Mouse (Mus musculus) stomach, postnatal 0 days (tissue): Measurements from ENCODE around the gene Mov10l1.

Experiments used
- CTCF ChIP-seq: IDR thresholded peaks from 2 replicates; pipeline ENCODE4 v1.5.1; 2016; ENCODE audit warnings: antibody characterized with exemption, low read depth, mild to moderate bottlenecking, moderate library complexity
- EP300 ChIP-seq: optimal IDR thresholded peaks from 2 replicates; pipeline ENCODE3; 2016; ENCODE audit warnings: antibody characterized with exemption

DNA sequence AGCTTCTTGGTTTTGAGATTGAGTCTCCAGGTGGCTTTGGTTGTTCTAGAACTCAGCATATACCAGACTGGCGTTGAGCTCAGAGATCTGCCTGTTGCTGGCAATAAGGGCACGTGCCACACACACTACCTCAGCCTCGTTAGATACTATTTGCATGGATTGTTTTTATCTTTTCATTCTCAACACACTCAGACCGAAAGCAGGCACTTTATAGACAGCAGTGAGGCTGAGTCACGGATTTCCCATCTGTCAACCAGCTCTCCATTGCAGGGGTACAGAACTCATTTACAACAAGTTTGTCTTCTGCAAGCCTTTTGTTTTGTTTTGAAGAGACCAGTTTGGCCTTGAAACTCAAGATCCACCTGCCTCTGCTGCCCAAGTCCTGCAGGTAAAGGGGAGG is 114.7 kb downstream of the Mov10l1 start:
- TF ChIP-seq CTCF (no peak), EP300 (no peak)
